In genomic region chr2:163676321-163676720, GRCm38 (mm10) we compare ENCODE assay signal across 11 mouse cellular contexts. TPM values are rescaled to one million over a fixed set of nuclear protein-coding genes. Genes with fewer than 3 reads are reported as not detected.
DNase-seq lines count a peak whose midpoint lies in the region; ATAC-seq and TF ChIP-seq lines count a peak whose summit lies in the region.
"Had no signal": no experiment of that assay in that cellular context is flagged by ENCODE, and none has a peak within 500 bp of the region (broad histone marks: within the 10 kb centered on the region; RNA-seq: fewer than 3 reads in every experiment).

No protein-coding gene starts in this region.

- no peaks in the 10 kb centered on the region for H3K36me3 ChIP-seq in kidney, embryonic 16.5 days (ENCODE audit: insufficient read depth, low read length)
- H3K36me3 ChIP-seq in liver, postnatal 0 days (replicated peaks; ENCODE audit: insufficient read depth, low read length) = 0 out of 2 replicates have a peak, but pooled peaks cover 3% of the 10 kb centered on the region

- TF ChIP-seq CTCF in cerebellum, adult 2 months (IDR thresholded peaks at IDR 0.05; ENCODE audit: borderline replicate concordance, insufficient read depth, low read depth, low read length) = no peak
- TF ChIP-seq CTCF in bone marrow macrophage, adult 2 months (IDR thresholded peaks at IDR 0.05; ENCODE audit: low read depth, low read length) = no peak
- TF ChIP-seq CTCF in liver, postnatal 0 days (IDR thresholded peaks at IDR 0.05; ENCODE audit: low read depth) = no peak

- WGBS in cerebellum, adult 2 months = 68% methylated on average over 4 of the region's 4 CpGs
- 90% methylated on average over 4 of the region's 4 CpGs for WGBS in kidney, embryonic 16.5 days
- 84% methylated on average over 4 of the region's 4 CpGs for WGBS in liver, postnatal 0 days (ENCODE audit: insufficient replicate concordance)

- no peaks in the 10 kb centered on the region for H3K27me3 ChIP-seq in cerebellum, adult 2 months (ENCODE audit: control insufficient read depth, insufficient read depth, low read length)
- H3K27me3 ChIP-seq in kidney, embryonic 16.5 days (ENCODE audit: insufficient read depth, low read length) = no peaks in the 10 kb centered on the region
- no peaks in the 10 kb centered on the region for H3K27me3 ChIP-seq in liver, postnatal 0 days (ENCODE audit: insufficient read depth, low read length)

- no peak overlapping the region for H3K4me2 ChIP-seq in kidney, embryonic 16.5 days (replicated peaks; ENCODE audit: low read depth, low read length)
- no peak overlapping the region for H3K4me2 ChIP-seq in liver, postnatal 0 days (ENCODE audit: low read depth, low read length)

- peaks cover 27% of the 10 kb centered on the region for H3K4me1 ChIP-seq in cerebellum, adult 2 months (ENCODE audit: control insufficient read depth, insufficient read depth, low read length)
- peaks cover 28% of the 10 kb centered on the region for H3K4me1 ChIP-seq in kidney, embryonic 16.5 days (ENCODE audit: insufficient read depth, low read length)
- peaks cover 45% of the 10 kb centered on the region for H3K4me1 ChIP-seq in bone marrow macrophage, adult 2 months (ENCODE audit: control insufficient read depth, insufficient read depth, low read length)
- peaks cover 29% of the 10 kb centered on the region for H3K4me1 ChIP-seq in liver, postnatal 0 days (ENCODE audit: insufficient read depth)

- DNase-seq in cerebellum, adult 2 months = no peak
- no peak for DNase-seq in cerebellum, adult 11 months
- no peak for DNase-seq in kidney, postnatal 36 days
- no peak for DNase-seq in liver, postnatal 0 days
- DNase-seq in thymus, postnatal 25 days = no peak
- no peak for DNase-seq in left cerebral cortex, postnatal 14 days (ENCODE audit: low spot score in 2 of 2)
- DNase-seq: adrenal gland, postnatal 25 days; cerebellum, adult 9-10 months; kidney, postnatal 25 days had no signal

- no peak for TF ChIP-seq EP300 in liver, postnatal 0 days (IDR thresholded peaks at IDR 0.05; ENCODE audit: low read depth)

- H3K27ac ChIP-seq in cerebellum, adult 2 months (ENCODE audit: insufficient read depth, low read length) = peak overlapping the region; percentile 81
- H3K27ac ChIP-seq in kidney, embryonic 16.5 days (ENCODE audit: low read length) = 0 out of 2 replicates have a peak overlapping the region, but pooled peaks have one; percentile 63
- peak overlapping the region; percentile 46 for H3K27ac ChIP-seq in bone marrow macrophage, adult 2 months (ENCODE audit: insufficient read depth, low read depth, low read length)
- 0 out of 2 replicates have a peak overlapping the region, but pooled peaks have one; percentile 41 for H3K27ac ChIP-seq in liver, postnatal 0 days (ENCODE audit: low read depth)

- H3K4me3 ChIP-seq in cerebellum, adult 2 months (replicated peaks; ENCODE audit: insufficient read depth, low read depth, low read length) = no peak overlapping the region
- no peak overlapping the region for H3K4me3 ChIP-seq in kidney, embryonic 16.5 days (ENCODE audit: low read length)
- no peak overlapping the region for H3K4me3 ChIP-seq in bone marrow macrophage, adult 2 months (ENCODE audit: insufficient read depth, low read length)
- no peak overlapping the region for H3K4me3 ChIP-seq in liver, postnatal 0 days (ENCODE audit: low read depth, low read length)

- no peaks in the 10 kb centered on the region for H3K9me3 ChIP-seq in kidney, embryonic 16.5 days (ENCODE audit: low read length)
- H3K9me3 ChIP-seq in liver, postnatal 0 days (ENCODE audit: low read length) = no peaks in the 10 kb centered on the region

- no peak for TF ChIP-seq POLR2A in cerebellum, adult 2 months (IDR thresholded peaks at IDR 0.05; ENCODE audit: borderline replicate concordance, insufficient read depth, low read length)
- TF ChIP-seq POLR2A in bone marrow macrophage, adult 2 months (IDR thresholded peaks at IDR 0.05; ENCODE audit: borderline replicate concordance, low read depth, low read length) = no peak

- H3K9ac ChIP-seq in kidney, embryonic 16.5 days (replicated peaks; ENCODE audit: low read length) = no peak overlapping the region
- H3K9ac ChIP-seq in liver, postnatal 0 days (replicated peaks) = no peak overlapping the region

- intact Hi-C loops in left cerebral cortex, postnatal 14 days (cut with DNase I) = loop anchor here (5.0 kb wide), 1 partner anchor 41 kb away; no protein-coding TSS in a partner anchor

- no peak for ATAC-seq in kidney, embryonic 16.5 days (ENCODE audit: low FRiP score, low TSS enrichment)
- no peak for ATAC-seq in liver, postnatal 0 days

RNA-seq across cellular contexts. Expression of gene Pkig, which starts 18.1 kb away (rescaled TPM):
- polyA plus RNA-seq in cerebellum, adult 2 months (2012; rRNA removed) = 49.6 and 57.4 TPM in 2 replicates
- polyA plus RNA-seq in kidney, embryonic 16.5 days (2015; fragmentation: Nextera tagmentation; extraction: Ambion mirVana) = 180 and 187 TPM in 2 replicates
- polyA plus RNA-seq in bone marrow macrophage, adult 2 months (2012; ENCODE audit: insufficient read depth, insufficient read length, missing spikeins) = 83.8 and 87.8 TPM in 2 replicates
- 84.9 and 85.0 TPM in 2 replicates for polyA plus RNA-seq in liver, postnatal 0 days (2015; fragmentation: Nextera tagmentation; extraction: Ambion mirVana)
- 100 to 1,000 TPM; 101 to 114 TPM for total RNA-seq in left cerebral cortex, postnatal 14 days (2021)

RNA-seq across cellular contexts. Expression of gene Serinc3, which starts 31.4 kb away (rescaled TPM):
- 162 and 179 TPM in 2 replicates for polyA plus RNA-seq in cerebellum, adult 2 months (2012; rRNA removed)
- 48.9 and 50.1 TPM in 2 replicates for polyA plus RNA-seq in kidney, embryonic 16.5 days (2015; fragmentation: Nextera tagmentation; extraction: Ambion mirVana)
- 1,486 and 1,613 TPM in 2 replicates for polyA plus RNA-seq in bone marrow macrophage, adult 2 months (2012; ENCODE audit: insufficient read depth, insufficient read length, missing spikeins)
- polyA plus RNA-seq in liver, postnatal 0 days (2015; fragmentation: Nextera tagmentation; extraction: Ambion mirVana) = 79.9 and 92.7 TPM in 2 replicates
- 100 to 1,000 TPM; 221 to 248 TPM for total RNA-seq in left cerebral cortex, postnatal 14 days (2021)
